Mouse (Mus musculus): ENCODE data around the gene Dppa3. TPM values are rescaled to one million over a fixed set of nuclear protein-coding genes. Genes with fewer than 3 reads are reported as not detected.

Gene Dppa3
- not detected in 2 replicates for total RNA-seq (2014; rRNA removed)
- not detected in 2 replicates for polyA plus RNA-seq (2012; rRNA removed)

- 94% methylated on average over 8 of the region's 8 CpGs for WGBS
- no peak within 1 kb of the TSS for H3K4me3 ChIP-seq (ENCODE audit: insufficient read depth, low read depth, low read length)
- no peaks in the 10 kb centered on the region for H3K27me3 ChIP-seq (ENCODE audit: control insufficient read depth, insufficient read depth, low read length)
- no peak within 1 kb of the TSS; the same call in 1 of the 2 replicates for H3K9ac ChIP-seq (ENCODE audit: low read depth, low read length)
- no peaks in the 10 kb centered on the region for H3K36me3 ChIP-seq (ENCODE audit: control insufficient read depth, insufficient read depth, low read length)
- TF ChIP-seq POLR2A (IDR thresholded peaks at IDR 0.05; ENCODE audit: extremely low read depth, insufficient read depth, low read length) (no peak), CTCF (IDR thresholded peaks at IDR 0.05; ENCODE audit: low read depth, low read length) (no peak)
- H3K79me2 ChIP-seq (ENCODE audit: control insufficient read depth, insufficient read depth, low read length), result no peaks in the 10 kb centered on the region
- H3K27ac ChIP-seq (replicated peaks; ENCODE audit: insufficient read depth, low read depth, low read length), result 0 out of 2 replicates have a peak within 1 kb of the TSS, but pooled peaks have one; percentile 41
- DNase-seq (ENCODE audit: extremely low read depth, low read depth, low spot score), result no peak
- peaks cover 9% of the 10 kb centered on the region for H3K4me1 ChIP-seq (ENCODE audit: control insufficient read depth, insufficient read depth, low read length)
Observed at GRCm38 (mm10) chr6:122626110-122626509, at the start of gene Dppa3. Dppa3 (plus strand) TSS chr6:122626410.

GRCm38 (mm10) chr6:122577030-122577429 lies 49.2 kb upstream of the Dppa3 start:
- Histone ChIP-seq H3K9ac (ENCODE audit: low read depth, low read length) (no peak overlapping the region), H3K27me3 (ENCODE audit: control insufficient read depth, insufficient read depth, low read length) (no peaks in the 10 kb centered on the region), H3K4me1 (ENCODE audit: control insufficient read depth, insufficient read depth, low read length) (no peaks in the 10 kb centered on the region; the same call in 1 of the 2 replicates), H3K4me3 (ENCODE audit: insufficient read depth, low read depth, low read length) (no peak overlapping the region), H3K36me3 (ENCODE audit: control insufficient read depth, insufficient read depth, low read length) (peaks cover 24% of the 10 kb centered on the region), H3K79me2 (ENCODE audit: control insufficient read depth, insufficient read depth, low read length) (no peaks in the 10 kb centered on the region), H3K27ac (replicated peaks; ENCODE audit: insufficient read depth, low read depth, low read length) (no peak overlapping the region)
- DNase-seq (ENCODE audit: extremely low read depth, low read depth, low spot score), result no peak
- TF ChIP-seq CTCF (IDR thresholded peaks at IDR 0.05; ENCODE audit: low read depth, low read length), result no peak
- no peak for TF ChIP-seq POLR2A (IDR thresholded peaks at IDR 0.05; ENCODE audit: extremely low read depth, insufficient read depth, low read length)
- 88% methylated on average over 3 of the region's 3 CpGs for WGBS

- Histone ChIP-seq H3K27me3 (ENCODE audit: control insufficient read depth, insufficient read depth, low read length) (no peaks in the 10 kb centered on the region), H3K9ac (ENCODE audit: low read depth, low read length) (no peak overlapping the region), H3K4me1 (ENCODE audit: control insufficient read depth, insufficient read depth, low read length) (no peaks in the 10 kb centered on the region), H3K4me3 (ENCODE audit: insufficient read depth, low read depth, low read length) (no peak overlapping the region), H3K79me2 (ENCODE audit: control insufficient read depth, insufficient read depth, low read length) (no peaks in the 10 kb centered on the region), H3K27ac (replicated peaks; ENCODE audit: insufficient read depth, low read depth, low read length) (no peak overlapping the region), H3K36me3 (ENCODE audit: control insufficient read depth, insufficient read depth, low read length) (peaks cover 29% of the 10 kb centered on the region)
- WGBS, result 89% methylated on average over 1 of the region's 1 CpGs
- DNase-seq (ENCODE audit: extremely low read depth, low read depth, low spot score), result no peak
- TF ChIP-seq POLR2A (IDR thresholded peaks at IDR 0.05; ENCODE audit: extremely low read depth, insufficient read depth, low read length), result no peak
- no peak for TF ChIP-seq CTCF (IDR thresholded peaks at IDR 0.05; ENCODE audit: low read depth, low read length)
Observed at GRCm38 (mm10) chr6:122579086-122579485, 47.1 kb upstream of the Dppa3 start.

- Histone ChIP-seq H3K4me1 (ENCODE audit: control insufficient read depth, insufficient read depth, low read length) (peaks cover 7% of the 10 kb centered on the region), H3K36me3 (ENCODE audit: control insufficient read depth, insufficient read depth, low read length) (peaks cover 51% of the 10 kb centered on the region), H3K27ac (replicated peaks; ENCODE audit: insufficient read depth, low read depth, low read length) (no peak overlapping the region), H3K27me3 (ENCODE audit: control insufficient read depth, insufficient read depth, low read length) (no peaks in the 10 kb centered on the region), H3K4me3 (ENCODE audit: insufficient read depth, low read depth, low read length) (no peak overlapping the region), H3K9ac (ENCODE audit: low read depth, low read length) (no peak overlapping the region), H3K79me2 (ENCODE audit: control insufficient read depth, insufficient read depth, low read length) (no peaks in the 10 kb centered on the region)
- no peak for TF ChIP-seq POLR2A (IDR thresholded peaks at IDR 0.05; ENCODE audit: extremely low read depth, insufficient read depth, low read length)
- 89% methylated on average over 13 of the region's 13 CpGs for WGBS
- no peak for DNase-seq (ENCODE audit: extremely low read depth, low read depth, low spot score)
Observed at GRCm38 (mm10) chr6:122591027-122591758, 35.0 kb upstream of the Dppa3 start.

GRCm38 (mm10) chr6:122592905-122593304 lies 33.3 kb upstream of the Dppa3 start:
- peaks cover 17% of the 10 kb centered on the region for H3K4me1 ChIP-seq (ENCODE audit: control insufficient read depth, insufficient read depth, low read length)
- H3K27ac ChIP-seq (replicated peaks; ENCODE audit: insufficient read depth, low read depth, low read length), result no peak overlapping the region
- no peaks in the 10 kb centered on the region for H3K27me3 ChIP-seq (ENCODE audit: control insufficient read depth, insufficient read depth, low read length)
- WGBS, result 94% methylated on average over 2 of the region's 2 CpGs
- DNase-seq (ENCODE audit: extremely low read depth, low read depth, low spot score), result no peak
- H3K4me3 ChIP-seq (ENCODE audit: insufficient read depth, low read depth, low read length), result no peak overlapping the region
- TF ChIP-seq POLR2A (IDR thresholded peaks at IDR 0.05; ENCODE audit: extremely low read depth, insufficient read depth, low read length) (no peak), CTCF (IDR thresholded peaks at IDR 0.05; ENCODE audit: low read depth, low read length) (peak; percentile 9; the same call in 1 of the 2 replicates)
- no peaks in the 10 kb centered on the region for H3K79me2 ChIP-seq (ENCODE audit: control insufficient read depth, insufficient read depth, low read length)
- no peak overlapping the region for H3K9ac ChIP-seq (ENCODE audit: low read depth, low read length)
- peaks cover 49% of the 10 kb centered on the region for H3K36me3 ChIP-seq (ENCODE audit: control insufficient read depth, insufficient read depth, low read length)

GRCm38 (mm10) chr6:122595637-122596036 lies 30.6 kb upstream of the Dppa3 start:
- H3K27me3 ChIP-seq (ENCODE audit: control insufficient read depth, insufficient read depth, low read length), result no peaks in the 10 kb centered on the region
- peak; percentile 55 for TF ChIP-seq CTCF (IDR thresholded peaks at IDR 0.05; ENCODE audit: low read depth, low read length)
- no peak for TF ChIP-seq POLR2A (IDR thresholded peaks at IDR 0.05; ENCODE audit: extremely low read depth, insufficient read depth, low read length)
- WGBS, result 11% methylated on average over 7 of the region's 7 CpGs
- no peak overlapping the region for H3K4me3 ChIP-seq (ENCODE audit: insufficient read depth, low read depth, low read length)
- peaks cover 39% of the 10 kb centered on the region for H3K36me3 ChIP-seq (ENCODE audit: control insufficient read depth, insufficient read depth, low read length)
- no peaks in the 10 kb centered on the region for H3K79me2 ChIP-seq (ENCODE audit: control insufficient read depth, insufficient read depth, low read length)
- H3K27ac ChIP-seq (replicated peaks; ENCODE audit: insufficient read depth, low read depth, low read length), result peak overlapping the region; percentile 50
- DNase-seq (ENCODE audit: extremely low read depth, low read depth, low spot score), result peak; percentile 76
- H3K4me1 ChIP-seq (ENCODE audit: control insufficient read depth, insufficient read depth, low read length), result peaks cover 31% of the 10 kb centered on the region
- H3K9ac ChIP-seq (ENCODE audit: low read depth, low read length), result peak overlapping the region; percentile 23; the same call in 1 of the 2 replicates
